Mouse (Mus musculus): ENCODE data around the gene Cdk4. TPM values are rescaled to one million over a fixed set of nuclear protein-coding genes. Genes with fewer than 3 reads are reported as not detected.

Gene Cdk4
- total RNA-seq, 1 experiment from 2014 or later, result 483 TPM

DNA sequence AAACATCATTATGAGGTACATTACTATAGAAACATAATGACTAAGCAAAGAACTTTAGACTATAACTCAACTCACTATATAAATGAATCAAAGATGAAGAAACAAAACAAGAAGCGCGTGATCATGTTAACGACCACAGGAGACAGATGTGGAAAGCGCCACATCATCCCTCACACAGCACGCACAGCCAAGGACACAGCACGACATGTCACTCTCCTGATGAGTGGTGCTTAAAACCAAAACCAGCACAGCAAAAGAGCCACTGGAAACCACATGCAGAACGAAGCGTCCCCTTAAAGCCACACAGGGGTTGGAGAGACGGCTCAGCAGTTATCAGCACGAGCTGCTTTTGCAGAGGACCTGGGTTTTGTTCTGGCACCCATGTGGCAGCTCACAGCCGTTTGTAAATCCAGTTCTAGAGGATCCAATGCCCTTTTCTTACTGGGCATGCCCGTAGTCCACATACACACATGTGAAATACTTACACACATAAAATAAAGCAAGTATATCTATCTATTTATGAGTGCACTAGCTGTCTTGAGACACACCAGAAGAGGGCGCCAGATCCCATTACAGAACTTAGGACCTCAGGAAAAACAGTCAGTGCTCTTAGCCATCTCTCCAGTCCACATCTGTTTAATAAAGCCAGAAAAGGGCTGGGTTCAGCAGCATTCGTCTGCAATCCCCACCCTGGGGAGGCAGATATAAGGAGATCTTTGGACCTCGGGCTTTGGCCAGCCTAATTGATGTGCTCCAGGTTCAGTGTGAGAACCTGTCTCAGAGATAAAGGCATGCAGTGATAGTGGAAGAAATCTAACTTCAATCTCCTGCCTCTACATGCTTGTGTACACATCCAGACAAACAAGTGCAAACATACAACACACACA lies 47.9 kb downstream of the Cdk4 start:
- peak; percentile 39 to 61 for ATAC-seq (replicated peaks in 1 of 2; ENCODE audit: insufficient read depth in 1 of 2, low FRiP score in 2 of 2, low TSS enrichment in 1 of 2, low read depth in 1 of 2, poor library complexity in 2 of 2, severe bottlenecking in 2 of 2)

DNA sequence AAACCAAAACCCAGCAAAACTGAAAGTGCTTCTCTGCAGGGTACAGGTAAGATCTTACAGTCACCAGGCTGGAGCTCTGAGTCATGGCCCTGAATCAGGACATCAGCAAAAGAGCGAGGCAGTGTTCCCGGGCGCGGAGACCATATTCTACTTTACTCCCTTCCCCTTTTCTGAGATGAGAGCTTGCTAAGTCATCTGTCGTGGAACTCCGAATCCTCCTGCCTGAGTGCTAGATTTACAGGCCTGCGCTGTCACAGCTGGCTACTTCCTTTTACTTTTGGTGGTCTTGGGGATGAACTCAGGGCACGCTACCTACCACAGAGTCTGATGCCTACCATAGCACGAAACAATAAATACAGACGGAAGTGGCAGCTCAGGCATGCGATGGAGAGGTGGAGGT lies 51.1 kb downstream of the Cdk4 start:
- ATAC-seq (replicated peaks in 1 of 2; ENCODE audit: insufficient read depth in 1 of 2, low FRiP score in 2 of 2, low TSS enrichment in 1 of 2, low read depth in 1 of 2, poor library complexity in 2 of 2, severe bottlenecking in 2 of 2), result peak; percentile 37 to 47; a peak in 3 of 4 replicates

DNA sequence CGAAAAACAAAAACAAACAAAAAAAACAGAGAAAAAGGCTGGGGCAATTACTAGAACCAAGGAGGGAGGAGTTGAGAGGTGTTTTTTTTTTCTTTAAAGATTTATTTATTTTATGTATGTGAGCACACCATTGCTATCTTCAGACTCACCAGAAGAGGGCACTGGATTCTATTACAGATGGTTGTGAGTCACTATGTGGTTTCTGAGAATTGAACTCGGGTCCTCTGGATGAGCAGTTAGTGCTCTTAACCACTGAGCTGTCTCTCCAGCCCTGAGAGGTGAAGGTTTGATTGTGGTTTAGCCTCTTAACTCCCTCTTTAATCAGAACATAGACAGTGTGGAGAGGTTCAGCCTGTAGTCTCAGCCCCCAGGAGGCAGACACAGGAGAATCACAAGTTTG lies 51.7 kb downstream of the Cdk4 start:
- ATAC-seq (replicated peaks in 1 of 2; ENCODE audit: insufficient read depth in 1 of 2, low FRiP score in 2 of 2, low TSS enrichment in 1 of 2, low read depth in 1 of 2, poor library complexity in 2 of 2, severe bottlenecking in 2 of 2), result no peak

Other genes starting within 250 kb of the Cdk4 start
- 7.9 and 16.9 TPM in 2 replicates for gene Atp23, start 162.2 kb upstream of the Cdk4 start, total RNA-seq (2017)
- 41.1 and 46.3 TPM in 2 replicates for gene Ctdsp2, start 84.8 kb upstream of the Cdk4 start, total RNA-seq (2017)
- 0.30 TPM in 1 of 2 replicates, not detected in the other for gene Avil, start 62.8 kb upstream of the Cdk4 start, total RNA-seq (2017)
- gene Tsfm, start 32.7 kb upstream of the Cdk4 start, total RNA-seq (2017), result 23.6 and 35.5 TPM in 2 replicates
- gene Mettl1, start 22.1 kb upstream of the Cdk4 start, total RNA-seq (2017), result 16.5 and 19.4 TPM in 2 replicates
- not detected in 2 replicates for gene Eef1akmt3, start 22.0 kb upstream of the Cdk4 start, total RNA-seq (2017)
- gene Cyp27b1, start 15.3 kb upstream of the Cdk4 start, total RNA-seq (2017), result 0.25 TPM in 1 of 2 replicates, not detected in the other
- 0.89 and 2.2 TPM in 2 replicates for gene March9, start 3.4 kb upstream of the Cdk4 start, total RNA-seq (2017)
- gene Tspan31, start 6.7 kb downstream of the Cdk4 start, total RNA-seq (2017), result 54.5 and 56.6 TPM in 2 replicates
- gene Agap2, start 11.8 kb downstream of the Cdk4 start, total RNA-seq (2017), result 59.3 and 89.6 TPM in 2 replicates
- gene Os9, start 57.6 kb downstream of the Cdk4 start, total RNA-seq (2017), result 157 and 201 TPM in 2 replicates
- gene B4galnt1, start 101.7 kb downstream of the Cdk4 start, total RNA-seq (2017), result 43.3 and 48.6 TPM in 2 replicates
- 0.30 and 0.50 TPM in 2 replicates for gene Slc26a10, start 117.1 kb downstream of the Cdk4 start, total RNA-seq (2017)
- gene Arhgef25, start 126.5 kb downstream of the Cdk4 start, total RNA-seq (2017), result 8.7 and 18.4 TPM in 2 replicates
- 56.2 and 56.8 TPM in 2 replicates for gene Dtx3, start 132.2 kb downstream of the Cdk4 start, total RNA-seq (2017)
- 14.8 and 19.7 TPM in 2 replicates for gene Pip4k2c, start 148.1 kb downstream of the Cdk4 start, total RNA-seq (2017)
- gene Kif5a, start 199.8 kb downstream of the Cdk4 start, total RNA-seq (2017), result 0.94 and 1.5 TPM in 2 replicates
- 85.8 and 96.8 TPM in 2 replicates for gene Dctn2, start 202.8 kb downstream of the Cdk4 start, total RNA-seq (2017)
- 5.9 and 6.3 TPM in 2 replicates for gene Mbd6, start 225.5 kb downstream of the Cdk4 start, total RNA-seq (2017)
- gene Mars, start 248.3 kb downstream of the Cdk4 start, total RNA-seq (2017), result 104 and 211 TPM in 2 replicates

Data from hematopoietic stem cell, adult 5-6 weeks (primary cell).